Mouse (Mus musculus) myocyte (in vitro differentiated cells): Measurements from ENCODE around the gene Hsd3b1.
"Not testable (repeated sequence)": the region's sequence is repeated elsewhere in the genome, so short reads cannot be mapped to it uniquely, and the experiment has no call there.

Source experiments
- CEBPB ChIP-seq: IDR thresholded peaks from 2 replicates; pipeline ENCODE4 v1.6.1; 2011; ENCODE audit warnings: mild to moderate bottlenecking, moderate library complexity; ENCODE audit not compliant: poor library complexity, insufficient read depth, severe bottlenecking
- E2F4 ChIP-seq: IDR thresholded peaks from one replicate; pipeline ENCODE4 v1.6.1; 2011; ENCODE audit warnings: mild to moderate bottlenecking, control low read depth, moderate library complexity; ENCODE audit not compliant: insufficient read depth
- MAX ChIP-seq: IDR thresholded peaks from one replicate; pipeline ENCODE4 v1.6.1; 2011; ENCODE audit warnings: low read depth, mild to moderate bottlenecking, control low read depth
- MYOD1 ChIP-seq, 3 experiments: IDR thresholded peaks; one replicate each; pipeline ENCODE4 v1.6.1; 2011; ENCODE audit warnings: control low read depth in 2 of 3, low read depth in 2 of 3, mild to moderate bottlenecking in 2 of 3, moderate library complexity in 1 of 3; ENCODE audit not compliant: insufficient read length in 2 of 3, control insufficient read depth in 1 of 3
- POLR2A ChIP-seq: IDR thresholded peaks from one replicate; pipeline ENCODE4 v1.6.1; 2011; ENCODE audit warnings: low read depth, mild to moderate bottlenecking, control low read depth, moderate library complexity; ENCODE audit not compliant: insufficient read length
- POLR2AphosphoS2 ChIP-seq: IDR thresholded peaks from one replicate; pipeline ENCODE4 v1.6.1; 2011; ENCODE audit warnings: low read depth, control low read depth; ENCODE audit not compliant: insufficient read length
- REST ChIP-seq: IDR thresholded peaks from one replicate; pipeline ENCODE4 v1.6.1; 2011; ENCODE audit warnings: mild to moderate bottlenecking, control low read depth, moderate library complexity; ENCODE audit not compliant: insufficient read depth, insufficient read length
- TCF12 ChIP-seq: IDR thresholded peaks from one replicate; pipeline ENCODE4 v1.6.1; 2011; ENCODE audit warnings: mild to moderate bottlenecking, control low read depth; ENCODE audit not compliant: poor library complexity, insufficient read depth, severe bottlenecking
- USF1 ChIP-seq: IDR thresholded peaks from one replicate; pipeline ENCODE4 v1.6.1; 2011; ENCODE audit warnings: low read depth, mild to moderate bottlenecking, control low read depth, moderate library complexity

DNA sequence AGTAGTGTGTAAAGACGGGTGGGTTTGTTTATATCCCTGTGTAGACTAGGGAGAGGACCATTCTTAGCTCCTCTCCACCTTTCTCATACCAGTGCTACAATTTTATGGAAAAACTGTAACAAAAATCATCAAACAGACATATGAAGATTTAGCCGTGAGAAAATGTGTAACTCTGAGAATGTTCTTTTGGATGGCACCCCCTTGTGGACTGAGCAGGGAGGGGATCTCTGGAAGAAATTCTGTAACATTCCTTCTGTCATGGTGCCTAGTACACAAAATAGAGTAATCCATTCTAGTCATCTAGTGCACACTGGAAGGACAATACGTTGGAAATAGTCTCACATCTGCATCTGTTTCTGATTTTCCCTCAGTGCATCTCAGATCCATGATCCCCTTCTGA lies 54.6 kb downstream of the Hsd3b1 start:
- TF ChIP-seq POLR2A; REST; MYOD1 (IDR thresholded peaks at IDR 0.05; ENCODE audit: control insufficient read depth in 1 of 3, insufficient read length in 2 of 3, low read depth in 2 of 3); MAX; USF1; E2F4; POLR2AphosphoS2; CEBPB; TCF12: not testable (repeated sequence)
